Mouse (Mus musculus) macrophage (primary cell): ENCODE data around the gene Cdk6. TPM values are rescaled to one million over a fixed set of nuclear protein-coding genes. Genes with fewer than 3 reads are reported as not detected.
A peak's percentile ranks its signal among the peaks of the same experiment; 100 is the strongest.

Source experiments
- H3K27ac ChIP-seq: fragments of 350-480 bp; formaldehyde crosslinking; 2 replicates; pipeline ENCODE4 v1.9.0; 2021
- H3K36me3 ChIP-seq: fragments of 350-480 bp; formaldehyde crosslinking; 2 replicates; pipeline ENCODE4 v1.9.0; 2021; ENCODE audit errors: inconsistent target
- H3K4me3 ChIP-seq: fragments of 350-480 bp; formaldehyde crosslinking; 2 replicates; pipeline ENCODE4 v1.9.0; 2021; ENCODE audit errors: inconsistent target
- H3K79me2 ChIP-seq: fragments of 350-480 bp; formaldehyde crosslinking; 2 replicates; pipeline ENCODE4 v1.9.0; 2021; ENCODE audit errors: inconsistent target
- WGBS: methylation state at CpG from one replicate; pipeline ENCODE4 v1.1.7; 2026; ENCODE audit warnings: inconsistent platforms; ENCODE audit not compliant: missing documents; 5-methylcytosine and 5-hydroxymethylcytosine counted together
- polyA plus RNA-seq: library from polyadenylated mRNA; stranded (reverse); fragments of 250-400 nt; gene quantifications from 3 replicates; pipeline ENCODE4 v1.2.4, GENCODE M21; 2018; ENCODE audit warnings: inconsistent platforms

The Cdk6 gene
- polyA plus RNA-seq, 1 experiment from 2014 or later = 24.2 TPM

GRCm38 (mm10) chr5:3503373-3503772, 162.1 kb downstream of the Cdk6 start:
- WGBS = 86% methylated on average over 4 of the region's 4 CpGs

GRCm38 (mm10) chr5:3503836-3504323, 162.6 kb downstream of the Cdk6 start:
- Histone ChIP-seq H3K36me3 (no peaks in the 10 kb centered on the region), H3K79me2 (peaks cover 87% of the 10 kb centered on the region), H3K27ac (peak overlapping the region; percentile 95; the same call in 1 of the 2 replicates), H3K4me3 (no peak overlapping the region)
- 58% methylated on average over 9 of the region's 9 CpGs for WGBS

More at GRCm38 (mm10) chr5:3503373-3503772, 162.1 kb downstream of the Cdk6 start:
- no peaks in the 10 kb centered on the region for H3K36me3 ChIP-seq
- H3K27ac ChIP-seq = peak overlapping the region; percentile 95
- H3K79me2 ChIP-seq = peaks cover 87% of the 10 kb centered on the region
- no peak overlapping the region for H3K4me3 ChIP-seq

- H3K79me2 ChIP-seq = peaks cover 84% of the 10 kb centered on the region
- H3K4me3 ChIP-seq = no peak overlapping the region
- WGBS = 67% methylated on average over 4 of the region's 4 CpGs
- no peak overlapping the region for H3K27ac ChIP-seq
- no peaks in the 10 kb centered on the region for H3K36me3 ChIP-seq
Observed at GRCm38 (mm10) chr5:3504453-3504852, 163.2 kb downstream of the Cdk6 start.

GRCm38 (mm10) chr5:3505553-3505952, 164.3 kb downstream of the Cdk6 start:
- Histone ChIP-seq H3K4me3 (no peak overlapping the region), H3K27ac (0 out of 2 replicates have a peak overlapping the region, but pooled peaks have one; percentile 10), H3K36me3 (no peaks in the 10 kb centered on the region), H3K79me2 (peaks cover 84% of the 10 kb centered on the region)
- 11% methylated on average over 2 of the region's 2 CpGs for WGBS

- WGBS = 69% methylated on average over 6 of the region's 7 CpGs
- H3K79me2 ChIP-seq = peaks cover 94% of the 10 kb centered on the region
- H3K36me3 ChIP-seq = no peaks in the 10 kb centered on the region
- H3K4me3 ChIP-seq = no peak overlapping the region
- peak overlapping the region; percentile 5; the same call in 1 of the 2 replicates for H3K27ac ChIP-seq
Observed at GRCm38 (mm10) chr5:3508480-3509381, 167.4 kb downstream of the Cdk6 start.

- 100% methylated on average over 2 of the region's 3 CpGs for WGBS
Observed at GRCm38 (mm10) chr5:3509503-3509902, 168.2 kb downstream of the Cdk6 start.

GRCm38 (mm10) chr5:3511097-3511795, 170.0 kb downstream of the Cdk6 start:
- H3K27ac ChIP-seq = no peak overlapping the region
- peaks cover 84% of the 10 kb centered on the region for H3K79me2 ChIP-seq
- no peaks in the 10 kb centered on the region for H3K36me3 ChIP-seq
- H3K4me3 ChIP-seq = no peak overlapping the region
- 93% methylated on average over 10 of the region's 10 CpGs for WGBS

More at GRCm38 (mm10) chr5:3509503-3509902, 168.2 kb downstream of the Cdk6 start:
- peaks cover 92% of the 10 kb centered on the region for H3K79me2 ChIP-seq
- H3K27ac ChIP-seq = no peak overlapping the region
- H3K4me3 ChIP-seq = no peak overlapping the region
- no peaks in the 10 kb centered on the region for H3K36me3 ChIP-seq

GRCm38 (mm10) chr5:3512584-3512983, 171.3 kb downstream of the Cdk6 start:
- H3K36me3 ChIP-seq = no peaks in the 10 kb centered on the region
- peaks cover 70% of the 10 kb centered on the region for H3K79me2 ChIP-seq
- 56% methylated on average over 4 of the region's 4 CpGs for WGBS
- H3K27ac ChIP-seq = peak overlapping the region; percentile 25; the same call in 1 of the 2 replicates
- H3K4me3 ChIP-seq = no peak overlapping the region

- Histone ChIP-seq H3K36me3 (peaks cover 12% of the 10 kb centered on the region; the same call in 1 of the 2 replicates), H3K79me2 (peaks cover 50% of the 10 kb centered on the region), H3K27ac (no peak overlapping the region), H3K4me3 (no peak overlapping the region)
- 81% methylated on average over 8 of the region's 8 CpGs for WGBS
Observed at GRCm38 (mm10) chr5:3514901-3515311, 173.6 kb downstream of the Cdk6 start.

GRCm38 (mm10) chr5:3515477-3515876, 174.2 kb downstream of the Cdk6 start:
- H3K36me3 ChIP-seq = peaks cover 17% of the 10 kb centered on the region
- WGBS = 91% methylated on average over 9 of the region's 9 CpGs
- no peak overlapping the region for H3K4me3 ChIP-seq
- H3K79me2 ChIP-seq = peaks cover 45% of the 10 kb centered on the region
- no peak overlapping the region for H3K27ac ChIP-seq

GRCm38 (mm10) chr5:3516481-3517075, 175.3 kb downstream of the Cdk6 start:
- no peak overlapping the region for H3K27ac ChIP-seq
- 69% methylated on average over 8 of the region's 9 CpGs for WGBS
- peaks cover 28% of the 10 kb centered on the region for H3K36me3 ChIP-seq
- no peak overlapping the region for H3K4me3 ChIP-seq
- peaks cover 34% of the 10 kb centered on the region for H3K79me2 ChIP-seq

GRCm38 (mm10) chr5:3520493-3521359, 179.4 kb downstream of the Cdk6 start:
- Histone ChIP-seq H3K27ac (no peak overlapping the region), H3K79me2 (no peaks in the 10 kb centered on the region), H3K36me3 (peaks cover 49% of the 10 kb centered on the region), H3K4me3 (no peak overlapping the region)
- 94% methylated on average over 18 of the region's 18 CpGs for WGBS

- 92% methylated on average over 12 of the region's 12 CpGs for WGBS
- Histone ChIP-seq H3K79me2 (no peaks in the 10 kb centered on the region), H3K4me3 (no peak overlapping the region), H3K36me3 (peaks cover 49% of the 10 kb centered on the region), H3K27ac (no peak overlapping the region)
Observed at GRCm38 (mm10) chr5:3521741-3522140, 180.5 kb downstream of the Cdk6 start.
